Mouse (Mus musculus) MEL (cell line): ENCODE results near the gene Pde10a. TPM values are rescaled to one million over a fixed set of nuclear protein-coding genes. Genes with fewer than 3 reads are reported as not detected.

Experiments
- DNase-seq: peaks from one replicate; pipeline ENCODE4 v3.0.0; 2011; ENCODE audit warnings: low read depth, low spot score
- H3K27ac ChIP-seq: 2 replicates; pipeline ENCODE4 v1.5.1; 2012; ENCODE audit warnings: low read depth, mild to moderate bottlenecking, control low read depth, low read length, moderate library complexity; ENCODE audit not compliant: control insufficient read depth
- H3K27me3 ChIP-seq, 2 experiments: fragments of 150-350 bp in 1 of 2; sonication (generic) in 1 of 2; 2 replicates each; pipeline ENCODE4 v1.6.1; 2012; ENCODE audit warnings: low read length in 2 of 2, mild to moderate bottlenecking in 2 of 2, improper control_type of control experiment in 1 of 2, moderate library complexity in 1 of 2; ENCODE audit not compliant: insufficient read depth in 2 of 2, control insufficient read depth in 1 of 2
- H3K36me3 ChIP-seq, 2 experiments: 2 replicates each; pipeline ENCODE4 v1.6.1; 2012 to 2014; ENCODE audit warnings: low read length in 2 of 2, improper control_type of control experiment in 1 of 2, inconsistent platforms in 1 of 2, mild to moderate bottlenecking in 1 of 2; ENCODE audit not compliant: insufficient read depth in 2 of 2, control insufficient read depth in 1 of 2
- H3K4me1 ChIP-seq, 2 experiments: fragments of 150-350 bp in 1 of 2; sonication (generic) in 1 of 2; 2 replicates each; pipeline ENCODE4 v1.6.1; 2012; ENCODE audit warnings: low read length in 2 of 2, improper control_type of control experiment in 1 of 2, mild to moderate bottlenecking in 1 of 2; ENCODE audit not compliant: insufficient read depth in 2 of 2, control insufficient read depth in 1 of 2
- H3K4me3 ChIP-seq, 2 experiments: fragments of 150-350 bp in 1 of 2; sonication (generic) in 1 of 2; 2 replicates each; pipeline ENCODE4 v1.5.1; 2012; ENCODE audit warnings: low read depth in 2 of 2, low read length in 2 of 2, mild to moderate bottlenecking in 2 of 2, moderate library complexity in 2 of 2, control low read depth in 1 of 2, improper control_type of control experiment in 1 of 2; ENCODE audit not compliant: control insufficient read depth in 1 of 2, insufficient read depth in 1 of 2
- H3K79me2 ChIP-seq: 2 replicates; pipeline ENCODE4 v1.6.1; 2012; ENCODE audit warnings: mild to moderate bottlenecking, low read length, moderate library complexity; ENCODE audit not compliant: control insufficient read depth, poor library complexity, insufficient read depth
- H3K9ac ChIP-seq: 2 replicates; pipeline ENCODE4 v1.6.1; 2012; ENCODE audit warnings: low read depth, mild to moderate bottlenecking, control low read depth, low read length, moderate library complexity; ENCODE audit not compliant: control insufficient read depth, poor library complexity, severe bottlenecking
- H3K9me3 ChIP-seq: fragments of 150-350 bp; sonication (generic); replicated peaks from 2 replicates; pipeline ENCODE4 v1.6.1; 2012; ENCODE audit warnings: mild to moderate bottlenecking, low read length, improper control_type of control experiment, moderate library complexity; ENCODE audit not compliant: insufficient read depth
- CHD1 ChIP-seq: IDR thresholded peaks from 2 replicates; pipeline ENCODE4 v1.6.1; 2012; ENCODE audit warnings: low read depth, mild to moderate bottlenecking, inconsistent platforms, low read length, improper control_type of control experiment
- CHD2 ChIP-seq: IDR thresholded peaks from 2 replicates; pipeline ENCODE4 v1.6.1; 2011; ENCODE audit warnings: low read length, improper control_type of control experiment
- E2F4 ChIP-seq: IDR thresholded peaks from 2 replicates; pipeline ENCODE4 v1.6.1; 2011; ENCODE audit warnings: low read depth, low read length, improper control_type of control experiment, borderline replicate concordance
- ELF1 ChIP-seq: IDR thresholded peaks from 2 replicates; pipeline ENCODE4 v1.6.1; 2014; ENCODE audit warnings: low read depth, mild to moderate bottlenecking, inconsistent platforms, low read length, improper control_type of control experiment, moderate library complexity
- EP300 ChIP-seq, 2 experiments: IDR thresholded peaks; 2 replicates each; pipeline ENCODE4 v1.6.1; 2011; ENCODE audit warnings: improper control_type of control experiment in 2 of 2, low read length in 2 of 2, low read depth in 1 of 2, mild to moderate bottlenecking in 1 of 2
- HCFC1 ChIP-seq: IDR thresholded peaks from 2 replicates; pipeline ENCODE4 v1.6.1; 2012; ENCODE audit warnings: low read depth, mild to moderate bottlenecking, inconsistent platforms, low read length, improper control_type of control experiment, moderate library complexity
- JUND ChIP-seq: IDR thresholded peaks from 2 replicates; pipeline ENCODE4 v1.6.1; 2011; ENCODE audit warnings: low read depth, mild to moderate bottlenecking, improper control_type of control experiment, low read length
- KAT2A ChIP-seq: conservative IDR thresholded peaks from 2 replicates; pipeline ENCODE4 v1.6.1; 2012; ENCODE audit warnings: low read depth, low read length, improper control_type of control experiment, inconsistent platforms
- MAX ChIP-seq: IDR thresholded peaks from 2 replicates; pipeline ENCODE4 v1.6.1; 2011; ENCODE audit warnings: low read length, improper control_type of control experiment
- MAZ ChIP-seq: IDR thresholded peaks from 2 replicates; pipeline ENCODE4 v1.6.1; 2012; ENCODE audit warnings: low read depth, mild to moderate bottlenecking, inconsistent platforms, low read length, improper control_type of control experiment
- MEF2A ChIP-seq: IDR thresholded peaks from 2 replicates; pipeline ENCODE4 v1.6.1; 2014; ENCODE audit warnings: low read depth, mild to moderate bottlenecking, inconsistent platforms, low read length, improper control_type of control experiment; ENCODE audit not compliant: poor library complexity, insufficient replicate concordance, severe bottlenecking; ENCODE audit errors: extremely low read depth
- MXI1 ChIP-seq: IDR thresholded peaks from 2 replicates; pipeline ENCODE4 v1.6.1; 2011; ENCODE audit warnings: mild to moderate bottlenecking, low read depth, low read length, improper control_type of control experiment
- NELFE ChIP-seq: IDR thresholded peaks from 2 replicates; pipeline ENCODE4 v1.6.1; 2011; ENCODE audit warnings: low read depth, low read length, improper control_type of control experiment
- POLR2A ChIP-seq, 2 experiments: IDR thresholded peaks; 2 replicates each; pipeline ENCODE4 v1.6.1; 2011 to 2012; ENCODE audit warnings: low read length in 2 of 2, mild to moderate bottlenecking in 2 of 2, control low read depth in 1 of 2, improper control_type of control experiment in 1 of 2, low read depth in 1 of 2, moderate library complexity in 1 of 2; ENCODE audit not compliant: control insufficient read depth in 1 of 2, insufficient read depth in 1 of 2, poor library complexity in 1 of 2
- POLR2AphosphoS2 ChIP-seq: IDR thresholded peaks from 2 replicates; pipeline ENCODE4 v1.6.1; 2011; ENCODE audit warnings: low read length, improper control_type of control experiment
- POLR2AphosphoS5 ChIP-seq: IDR thresholded peaks from 2 replicates; pipeline ENCODE4 v1.6.1; 2012; ENCODE audit warnings: low read depth, borderline replicate concordance, mild to moderate bottlenecking, inconsistent platforms, low read length, moderate library complexity, mixed read lengths
- SIN3A ChIP-seq: IDR thresholded peaks from 2 replicates; pipeline ENCODE4 v1.6.1; 2012; ENCODE audit warnings: low read length, improper control_type of control experiment, inconsistent platforms
- TBP ChIP-seq: IDR thresholded peaks from 2 replicates; pipeline ENCODE4 v1.8.0; 2011; ENCODE audit warnings: low read depth, low read length, improper control_type of control experiment
- UBTF ChIP-seq: IDR thresholded peaks from 2 replicates; pipeline ENCODE4 v1.6.1; 2012; ENCODE audit warnings: low read depth, mild to moderate bottlenecking, inconsistent platforms, low read length, improper control_type of control experiment, moderate library complexity, borderline replicate concordance; ENCODE audit not compliant: insufficient read depth
- USF1 ChIP-seq: IDR thresholded peaks from 2 replicates; pipeline ENCODE4 v1.6.1; 2014; ENCODE audit warnings: low read depth, mild to moderate bottlenecking, inconsistent platforms, low read length, improper control_type of control experiment, moderate library complexity
- ZNF384 ChIP-seq: IDR thresholded peaks from 2 replicates; pipeline ENCODE4 v1.6.1; 2012; ENCODE audit warnings: low read depth, mild to moderate bottlenecking, inconsistent platforms, low read length, improper control_type of control experiment
- polyA plus RNA-seq, 2 experiments: library from polyadenylated mRNA; stranded (reverse) in 1 of 2; unstranded in 1 of 2; fragments of >175 nt in 1 of 2; fragments of >200 nt in 1 of 2; gene quantifications; 2 replicates each; pipeline versions ENCODE4 v1.2.1 to v1.2.4; 2012; ENCODE audit warnings: low replicate concordance in 2 of 2, low read depth in 1 of 2; ENCODE audit not compliant: insufficient read length in 2 of 2, insufficient read depth in 1 of 2, missing spikeins in 1 of 2
- total RNA-seq: library from RNA; depleted of rRNA; stranded (reverse); fragments of 300-350 nt; gene quantifications from 2 replicates; pipeline ENCODE4 v1.2.3, GENCODE M21; 2012; rRNA removed

The Pde10a gene
- total RNA-seq = 2.8 and 3.1 TPM in 2 replicates
- 1 to 10 TPM in 1 of 2 experiments, not detected in 1; 6.9 TPM for polyA plus RNA-seq

GRCm38 (mm10) chr17:8525225-8525721 is at the start of gene Pde10a:
TSS of gene Pde10a (plus strand) at chr17:8525372.
- no peaks in the 10 kb centered on the region for H3K9me3 ChIP-seq
- H3K27ac ChIP-seq = no peak within 1 kb of the TSS
- no peak for DNase-seq
- no peak for TF ChIP-seq EP300 (IDR thresholded peaks at IDR 0.05; ENCODE audit: low read depth in 1 of 2, low read length in 2 of 2)
- TF ChIP-seq ELF1 = no peak
- TF ChIP-seq UBTF = no peak
- no peak for TF ChIP-seq KAT2A
- no peak for TF ChIP-seq MEF2A
- no peak for TF ChIP-seq POLR2AphosphoS5
- no peak for TF ChIP-seq MAZ
- no peak for TF ChIP-seq MXI1
- no peak for TF ChIP-seq ZNF384
- no peak for TF ChIP-seq NELFE
- no peaks in the 10 kb centered on the region for H3K4me1 ChIP-seq
- peaks cover 0 to 4% of the 10 kb centered on the region in 2 experiments; a peak in 3 of 4 replicates for H3K27me3 ChIP-seq
- no peak within 1 kb of the TSS for H3K9ac ChIP-seq
- H3K4me3 ChIP-seq = no peak within 1 kb of the TSS
- no peaks in the 10 kb centered on the region for H3K79me2 ChIP-seq
- no peaks in the 10 kb centered on the region for H3K36me3 ChIP-seq

GRCm38 (mm10) chr17:8478554-8478953 is 46.6 kb upstream of the Pde10a start:
- DNase-seq = no peak
- TF ChIP-seq POLR2AphosphoS2 (no peak), POLR2A (IDR thresholded peaks at IDR 0.05; ENCODE audit: control insufficient read depth in 1 of 2, insufficient read depth in 1 of 2, low read depth in 1 of 2, low read length in 2 of 2, poor library complexity in 1 of 2) (no peak)
- no peak overlapping the region for H3K4me3 ChIP-seq
- peaks cover 0 to 6% of the 10 kb centered on the region in 2 experiments; a peak in 3 of 4 replicates for H3K27me3 ChIP-seq
- H3K9ac ChIP-seq = no peak overlapping the region
- H3K9me3 ChIP-seq = no peaks in the 10 kb centered on the region
- H3K36me3 ChIP-seq = no peaks in the 10 kb centered on the region
- no peaks in the 10 kb centered on the region for H3K4me1 ChIP-seq
- H3K27ac ChIP-seq = no peak overlapping the region
- H3K79me2 ChIP-seq = no peaks in the 10 kb centered on the region

GRCm38 (mm10) chr17:8479493-8480128 is 45.6 kb upstream of the Pde10a start:
- Histone ChIP-seq H3K27me3 (peaks cover 0 to 5% of the 10 kb centered on the region in 2 experiments; a peak in 3 of 4 replicates), H3K36me3 (no peaks in the 10 kb centered on the region), H3K9me3 (no peaks in the 10 kb centered on the region), H3K79me2 (no peaks in the 10 kb centered on the region), H3K4me1 (no peaks in the 10 kb centered on the region), H3K9ac (no peak overlapping the region), H3K27ac (no peak overlapping the region), H3K4me3 (no peak overlapping the region)
- no peak for DNase-seq
- TF ChIP-seq USF1 (no peak), MAZ (no peak), E2F4 (no peak), HCFC1 (no peak), CHD2 (no peak), TBP (no peak), NELFE (no peak), SIN3A (no peak), CHD1 (no peak), POLR2A (IDR thresholded peaks at IDR 0.05; ENCODE audit: control insufficient read depth in 1 of 2, insufficient read depth in 1 of 2, low read depth in 1 of 2, low read length in 2 of 2, poor library complexity in 1 of 2) (no peak), MAX (no peak), JUND (no peak)
